ENCODE assay signal across 18 mouse cellular contexts in genomic region chr6:119912046-119912445, GRCm38 (mm10). TPM values are rescaled to one million over a fixed set of nuclear protein-coding genes. Genes with fewer than 3 reads are reported as not detected.
A peak's percentile ranks its signal among the peaks of the same experiment; 100 is the strongest.
DNase-seq lines count a peak whose midpoint lies in the region; ATAC-seq lines count a peak whose summit lies in the region.
"Had no signal": no experiment of that assay in that cellular context is flagged by ENCODE, and none has a peak within 500 bp of the region (broad histone marks: within the 10 kb centered on the region; RNA-seq: fewer than 3 reads in every experiment).

No protein-coding gene starts in this region.

- peak; percentile 17; the same call in 1 of the 2 replicates for ATAC-seq in megakaryocyte, adult 5-6 weeks (ENCODE audit: poor library complexity, severe bottlenecking)
- ATAC-seq in cerebellum, adult (ENCODE audit: insufficient number of reproducible peaks, low FRiP score, low TSS enrichment), result no peak
- ATAC-seq: forebrain, postnatal 0 days; midbrain, embryonic 16.5 days had no signal

- peak; percentile 22 for DNase-seq in lung, postnatal 14 days
- no peak for DNase-seq in lung, adult 18-20 months
- peak; percentile 35 for DNase-seq in ES-CJ7 (ENCODE audit: low read depth, low spot score)
- no peak for DNase-seq in layer of hippocampus, postnatal 36 days
- no peak for DNase-seq in layer of hippocampus, postnatal 25 days (ENCODE audit: extremely low spot score in 1 of 2, low spot score in 1 of 2)
- DNase-seq: adrenal gland, postnatal 36 days; cerebellum, adult 11 months; cerebellum, adult 9-11 months; forebrain, postnatal 0 days; gastrocnemius, postnatal 36 days; heart, adult 2 months; kidney, adult 9 months; kidney, postnatal 14 days; thymus, adult 2 months; thymus, postnatal 4 days had no signal

RNA-seq across cellular contexts. Expression of gene Rad52, which starts 9.5 kb away (rescaled TPM):
- 19.2 and 19.9 TPM in 2 replicates for total RNA-seq in megakaryocyte, adult 5-6 weeks (2015)
- total RNA-seq in megakaryocyte, adult 5-6 weeks (2017), result 12.4 and 13.2 TPM in 2 replicates
- total RNA-seq in layer of hippocampus, postnatal 36 days (2021), result 10 to 100 TPM; 37.3 to 37.7 TPM
- 10 to 100 TPM; 31.4 to 40.8 TPM for total RNA-seq in layer of hippocampus, postnatal 25 days (2021)

Comparison
In these comparisons a context has a peak if more than half of its experiments do, and no peak if none do; other contexts are left out.
1. DNase-seq: peak in lung, postnatal 14 days (single experiment) and ES-CJ7 (single experiment); none in lung, adult 18-20 months (0 of 2), layer of hippocampus, postnatal 36 days (0 of 2) and layer of hippocampus, postnatal 25 days (0 of 2).